Mouse (Mus musculus): ENCODE measurements at regions not wholly inside any gene's neighbourhood (a gene's known extent, or its start where the extent isn't known, plus 50 kb on each side); places are given as distances from the start of the nearest gene placed in this dataset.

DNA sequence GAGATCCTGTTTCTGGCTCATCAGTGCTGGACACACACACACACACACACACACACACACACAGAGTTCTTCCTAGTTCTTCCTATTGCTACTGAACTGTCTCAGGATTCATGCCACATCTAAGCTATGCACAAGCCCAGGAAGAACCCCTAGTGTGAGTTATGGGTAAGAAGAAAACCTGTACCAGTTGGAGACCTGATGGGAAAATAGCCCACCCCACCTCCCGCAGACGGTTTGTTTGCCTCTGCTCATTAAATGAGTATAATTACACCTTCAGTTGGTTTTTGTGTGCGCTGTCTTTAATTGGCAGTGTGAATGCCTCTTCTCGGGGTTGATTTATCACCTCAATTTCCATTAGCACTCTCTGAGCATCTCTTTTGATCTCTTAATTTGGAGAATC, 165.8 kb upstream of the Mocs1 start:
- TF ChIP-seq CTCF (IDR thresholded peaks at IDR 0.05; ENCODE audit: low read depth) (no peak), EP300 (optimal IDR thresholded peaks at IDR 0.05) (no peak)

DNA sequence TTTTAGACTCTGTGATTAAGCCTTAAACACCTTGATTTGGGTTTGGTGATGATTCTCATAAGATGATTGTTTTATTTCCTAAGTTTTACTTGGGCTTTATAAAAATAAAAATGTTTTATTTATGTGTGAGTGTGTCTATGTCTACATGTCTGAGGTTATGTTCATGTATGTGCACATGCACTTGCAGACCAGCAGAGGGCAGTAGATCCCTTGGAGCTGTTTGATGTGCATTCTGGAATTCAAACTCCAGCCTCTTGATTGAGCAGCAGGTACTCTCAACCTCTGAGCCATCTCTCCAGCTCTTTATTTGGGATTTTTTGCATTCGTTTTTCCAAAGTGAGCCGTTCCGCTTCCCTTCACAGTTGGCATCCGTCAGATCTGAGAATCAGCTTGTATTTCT, 161.8 kb upstream of the Mocs1 start:
- WGBS, result 89% methylated on average over 4 of the region's 4 CpGs
- no peaks in the 10 kb centered on the region for H3K9me3 ChIP-seq (ENCODE audit: control insufficient read depth, low read length)
- no peak for DNase-seq (ENCODE audit: low spot score)

More for the DNA sequence above, 165.8 kb upstream of the Mocs1 start:
- Histone ChIP-seq H3K27me3 (ENCODE audit: control insufficient read depth, insufficient read depth, low read length) (no peaks in the 10 kb centered on the region), H3K9ac (ENCODE audit: low read length) (no peak overlapping the region), H3K36me3 (ENCODE audit: control insufficient read depth, insufficient read depth, low read length) (no peaks in the 10 kb centered on the region), H3K4me1 (replicated peaks; ENCODE audit: control insufficient read depth, insufficient read depth) (no peaks in the 10 kb centered on the region), H3K4me2 (replicated peaks; ENCODE audit: low read depth) (no peak overlapping the region), H3K4me3 (ENCODE audit: low read depth, low read length) (no peak overlapping the region), H3K27ac (replicated peaks) (no peak overlapping the region), H3K9me3 (ENCODE audit: control insufficient read depth, low read length) (no peaks in the 10 kb centered on the region)
- ATAC-seq (ENCODE audit: low FRiP score, low TSS enrichment), result no peak
- 62% methylated on average over 4 of the region's 4 CpGs for WGBS
- no peak for DNase-seq (ENCODE audit: low spot score)

GRCm38 (mm10) chr17:49269943-49270342, 158.2 kb upstream of the Mocs1 start:
- Histone ChIP-seq H3K9ac (ENCODE audit: low read length) (no peak overlapping the region), H3K4me1 (replicated peaks; ENCODE audit: control insufficient read depth, insufficient read depth) (no peaks in the 10 kb centered on the region), H3K9me3 (ENCODE audit: control insufficient read depth, low read length) (no peaks in the 10 kb centered on the region), H3K4me2 (replicated peaks; ENCODE audit: low read depth) (no peak overlapping the region), H3K36me3 (ENCODE audit: control insufficient read depth, insufficient read depth, low read length) (no peaks in the 10 kb centered on the region), H3K27ac (replicated peaks) (no peak overlapping the region), H3K27me3 (ENCODE audit: control insufficient read depth, insufficient read depth, low read length) (no peaks in the 10 kb centered on the region), H3K4me3 (ENCODE audit: low read depth, low read length) (no peak overlapping the region)
- TF ChIP-seq EP300 (optimal IDR thresholded peaks at IDR 0.05) (no peak), CTCF (IDR thresholded peaks at IDR 0.05; ENCODE audit: low read depth) (no peak)
- 52% methylated on average over 7 of the region's 7 CpGs for WGBS
- ATAC-seq (ENCODE audit: low FRiP score, low TSS enrichment) (no peak), DNase-seq (ENCODE audit: low spot score) (no peak)

More for the DNA sequence above, 161.8 kb upstream of the Mocs1 start:
- no peak for ATAC-seq (ENCODE audit: low FRiP score, low TSS enrichment)
- H3K4me3 ChIP-seq (ENCODE audit: low read depth, low read length), result no peak overlapping the region
- no peaks in the 10 kb centered on the region for H3K36me3 ChIP-seq (ENCODE audit: control insufficient read depth, insufficient read depth, low read length)
- no peak overlapping the region for H3K27ac ChIP-seq (replicated peaks)
- no peak overlapping the region for H3K4me2 ChIP-seq (replicated peaks; ENCODE audit: low read depth)
- H3K4me1 ChIP-seq (replicated peaks; ENCODE audit: control insufficient read depth, insufficient read depth), result no peaks in the 10 kb centered on the region
- H3K27me3 ChIP-seq (ENCODE audit: control insufficient read depth, insufficient read depth, low read length), result no peaks in the 10 kb centered on the region
- H3K9ac ChIP-seq (ENCODE audit: low read length), result no peak overlapping the region
- peak; percentile 72 for TF ChIP-seq CTCF (IDR thresholded peaks at IDR 0.05; ENCODE audit: low read depth)
- TF ChIP-seq EP300 (optimal IDR thresholded peaks at IDR 0.05), result no peak

- no peaks in the 10 kb centered on the region for H3K9me3 ChIP-seq (ENCODE audit: control insufficient read depth, low read length)
- H3K27me3 ChIP-seq (ENCODE audit: control insufficient read depth, insufficient read depth, low read length), result no peaks in the 10 kb centered on the region
- no peak overlapping the region for H3K9ac ChIP-seq (ENCODE audit: low read length)
- H3K27ac ChIP-seq (replicated peaks), result no peak overlapping the region
- H3K4me2 ChIP-seq (replicated peaks; ENCODE audit: low read depth), result no peak overlapping the region
- DNase-seq (ENCODE audit: low spot score) (no peak), ATAC-seq (ENCODE audit: low FRiP score, low TSS enrichment) (no peak)
- 74% methylated on average over 11 of the region's 11 CpGs for WGBS
- TF ChIP-seq CTCF (IDR thresholded peaks at IDR 0.05; ENCODE audit: low read depth) (no peak), EP300 (optimal IDR thresholded peaks at IDR 0.05) (no peak)
- H3K4me1 ChIP-seq (replicated peaks; ENCODE audit: control insufficient read depth, insufficient read depth), result no peaks in the 10 kb centered on the region
- H3K4me3 ChIP-seq (ENCODE audit: low read depth, low read length), result no peak overlapping the region
- H3K36me3 ChIP-seq (ENCODE audit: control insufficient read depth, insufficient read depth, low read length), result no peaks in the 10 kb centered on the region
Measured at GRCm38 (mm10) chr17:49272661-49273448, 155.3 kb upstream of the Mocs1 start.

DNA sequence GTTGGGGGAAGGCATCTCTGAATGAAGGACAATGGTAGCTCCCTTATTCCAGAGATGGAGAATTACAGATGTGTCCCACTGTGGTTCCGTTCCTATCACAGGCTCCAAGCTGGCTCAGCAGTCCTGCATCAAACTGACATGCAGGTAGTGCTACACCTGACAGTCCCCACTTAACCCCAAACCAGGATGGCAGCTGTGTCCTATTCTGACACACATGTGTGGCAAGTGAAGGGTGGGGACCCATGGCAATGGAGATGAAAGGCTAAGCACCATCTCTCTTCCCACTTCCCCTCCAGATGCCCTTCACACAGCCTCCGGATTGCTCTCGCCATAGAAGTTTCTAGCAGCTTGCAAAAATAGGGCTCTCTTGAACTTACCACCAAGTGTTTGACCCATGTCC, 153.2 kb upstream of the Mocs1 start:
- no peak overlapping the region for H3K4me3 ChIP-seq (ENCODE audit: low read depth, low read length)
- no peak overlapping the region for H3K9ac ChIP-seq (ENCODE audit: low read length)
- H3K9me3 ChIP-seq (ENCODE audit: control insufficient read depth, low read length), result no peaks in the 10 kb centered on the region
- WGBS, result 96% methylated on average over 3 of the region's 3 CpGs
- no peak for ATAC-seq (ENCODE audit: low FRiP score, low TSS enrichment)
- H3K4me1 ChIP-seq (replicated peaks; ENCODE audit: control insufficient read depth, insufficient read depth), result no peaks in the 10 kb centered on the region
- no peak overlapping the region for H3K4me2 ChIP-seq (replicated peaks; ENCODE audit: low read depth)
- no peak overlapping the region for H3K27ac ChIP-seq (replicated peaks)
- H3K36me3 ChIP-seq (ENCODE audit: control insufficient read depth, insufficient read depth, low read length), result no peaks in the 10 kb centered on the region
- TF ChIP-seq CTCF (IDR thresholded peaks at IDR 0.05; ENCODE audit: low read depth), result no peak
- no peak for TF ChIP-seq EP300 (optimal IDR thresholded peaks at IDR 0.05)
- H3K27me3 ChIP-seq (ENCODE audit: control insufficient read depth, insufficient read depth, low read length), result no peaks in the 10 kb centered on the region
- no peak for DNase-seq (ENCODE audit: low spot score)

- DNase-seq (ENCODE audit: low spot score) (no peak), ATAC-seq (ENCODE audit: low FRiP score, low TSS enrichment) (no peak)
- H3K9ac ChIP-seq (ENCODE audit: low read length), result no peak overlapping the region
- H3K4me1 ChIP-seq (replicated peaks; ENCODE audit: control insufficient read depth, insufficient read depth), result no peaks in the 10 kb centered on the region
- 81% methylated on average over 2 of the region's 2 CpGs for WGBS
- no peaks in the 10 kb centered on the region for H3K9me3 ChIP-seq (ENCODE audit: control insufficient read depth, low read length)
- H3K4me2 ChIP-seq (replicated peaks; ENCODE audit: low read depth), result no peak overlapping the region
- no peak overlapping the region for H3K4me3 ChIP-seq (ENCODE audit: low read depth, low read length)
- no peaks in the 10 kb centered on the region for H3K36me3 ChIP-seq (ENCODE audit: control insufficient read depth, insufficient read depth, low read length)
- TF ChIP-seq CTCF (IDR thresholded peaks at IDR 0.05; ENCODE audit: low read depth) (no peak), EP300 (optimal IDR thresholded peaks at IDR 0.05) (no peak)
- H3K27ac ChIP-seq (replicated peaks), result no peak overlapping the region
- H3K27me3 ChIP-seq (ENCODE audit: control insufficient read depth, insufficient read depth, low read length), result no peaks in the 10 kb centered on the region
Measured at GRCm38 (mm10) chr17:49275421-49275820, 152.7 kb upstream of the Mocs1 start.
